Mouse (Mus musculus): ENCODE measurements around the gene Usp24. TPM values are rescaled to one million over a fixed set of nuclear protein-coding genes. Genes with fewer than 3 reads are reported as not detected.

Usp24 gene
- 10 to 100 TPM; 47.6 to 49.5 TPM for total RNA-seq (2021)

GRCm38 (mm10) chr4:106315921-106316350 lies at the start of gene Usp24:
Usp24 (plus strand) TSS chr4:106316213.
- peak; percentile 76 to 89 for DNase-seq
- intact Hi-C loops (cut with DNase I), result no loop called here

DNA sequence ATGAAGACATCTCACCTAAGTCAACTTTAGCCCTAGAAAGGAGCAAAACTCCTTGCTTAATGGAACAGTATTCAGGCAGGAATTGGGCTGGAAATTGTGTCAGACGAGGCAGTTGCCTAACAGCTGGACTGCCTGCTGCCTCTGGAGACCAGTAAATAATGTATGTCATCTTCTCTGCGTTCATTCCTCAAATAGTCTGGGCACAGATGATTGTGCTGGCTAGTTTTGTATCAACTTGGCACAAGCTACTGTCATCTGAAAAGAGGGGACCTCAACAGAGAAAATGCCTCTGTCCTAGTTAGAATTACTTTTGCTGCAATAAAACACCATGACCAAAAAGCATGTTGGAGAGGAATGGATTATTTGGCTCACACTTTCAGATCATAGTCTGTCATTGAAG lies 39.1 kb upstream of the Usp24 start:
- intact Hi-C loops (cut with DNase I), result no loop called here

GRCm38 (mm10) chr4:106279177-106279576 lies 36.8 kb upstream of the Usp24 start:
- intact Hi-C loops (cut with DNase I), result no loop called here

More for the DNA sequence above, 39.1 kb upstream of the Usp24 start:
- no peak for DNase-seq

GRCm38 (mm10) chr4:106281128-106281491 lies 34.9 kb upstream of the Usp24 start:
- DNase-seq, result no peak
- intact Hi-C loops (cut with DNase I), result no loop called here

More at GRCm38 (mm10) chr4:106279177-106279576, 36.8 kb upstream of the Usp24 start:
- no peak for DNase-seq

DNA sequence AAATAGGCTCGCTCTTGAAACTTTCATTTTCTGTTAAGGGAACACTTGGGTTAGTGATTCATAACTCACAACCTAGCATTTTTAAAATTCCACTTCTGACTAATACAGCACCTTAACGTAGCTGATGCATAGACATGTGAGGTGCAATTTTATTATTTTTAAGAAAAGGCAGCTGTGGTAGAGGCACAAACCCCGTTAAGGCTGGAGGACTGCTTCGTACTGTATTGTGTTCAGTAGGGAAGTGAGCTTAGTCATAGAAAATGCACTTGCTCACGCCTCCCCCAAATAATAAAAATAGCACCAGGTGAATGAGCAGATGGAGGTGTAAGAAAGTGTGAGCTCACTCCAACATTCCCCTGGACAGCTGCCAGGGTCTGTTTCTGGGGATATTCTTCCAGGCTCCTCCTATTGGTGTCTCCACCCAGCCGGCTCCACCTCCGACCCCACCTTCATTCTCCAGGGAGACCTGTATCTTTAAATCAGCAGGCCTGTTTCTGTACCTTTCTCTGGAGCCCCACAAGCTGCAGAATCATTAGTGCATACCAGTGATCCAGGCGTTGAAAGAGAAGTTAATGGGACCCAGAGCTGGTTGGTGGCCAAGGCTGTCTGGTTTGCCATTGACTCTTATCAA lies 34.4 kb upstream of the Usp24 start:
- intact Hi-C loops (cut with DNase I), result no loop called here
- DNase-seq, result no peak

GRCm38 (mm10) chr4:106282123-106282510 lies 33.9 kb upstream of the Usp24 start:
- intact Hi-C loops (cut with DNase I), result no loop called here

GRCm38 (mm10) chr4:106286958-106287743 lies 28.9 kb upstream of the Usp24 start:
- intact Hi-C loops (cut with DNase I), result no loop called here

More at GRCm38 (mm10) chr4:106282123-106282510, 33.9 kb upstream of the Usp24 start:
- no peak for DNase-seq

DNA sequence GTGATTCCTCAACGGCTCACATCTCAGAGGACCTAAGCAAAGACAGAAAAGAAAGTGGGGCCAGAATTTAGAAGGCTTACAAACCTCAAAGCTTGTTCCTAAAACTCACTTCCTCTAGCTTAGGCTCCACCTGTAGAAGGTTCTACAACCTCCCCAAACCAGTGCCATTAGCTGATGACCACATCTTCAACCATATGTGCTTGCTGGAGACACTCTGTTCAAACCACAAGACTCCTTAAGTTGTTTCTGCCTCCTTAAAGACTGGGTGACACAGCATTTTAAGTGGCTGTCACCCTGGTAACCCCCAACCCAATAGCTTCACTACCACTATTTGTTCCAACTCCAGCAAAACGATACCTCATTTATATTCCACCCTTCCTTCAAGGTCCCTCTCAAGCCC lies 25.8 kb upstream of the Usp24 start:
- no peak for DNase-seq
- intact Hi-C loops (cut with DNase I), result no loop called here

More at GRCm38 (mm10) chr4:106286958-106287743, 28.9 kb upstream of the Usp24 start:
- DNase-seq, result no peak

DNA sequence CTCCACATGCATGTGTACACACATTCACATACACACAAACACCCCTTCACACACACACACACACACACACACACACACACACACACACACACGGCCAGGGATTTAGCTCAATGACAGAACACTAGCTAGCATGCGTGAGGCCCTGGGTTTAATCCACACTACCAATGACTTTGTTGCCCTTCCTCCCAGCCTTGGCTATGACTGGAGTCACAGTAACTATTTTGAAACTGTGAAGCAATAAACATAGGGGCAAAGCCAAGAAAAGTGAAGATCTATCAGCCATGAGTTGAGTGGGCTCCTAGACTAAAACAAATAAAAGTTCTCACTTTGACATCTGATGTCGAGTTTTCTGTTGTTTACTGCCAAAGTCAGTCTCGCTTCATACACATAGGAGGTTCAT lies 23.2 kb upstream of the Usp24 start:
- DNase-seq, result no peak
- intact Hi-C loops (cut with DNase I), result no loop called here

DNA sequence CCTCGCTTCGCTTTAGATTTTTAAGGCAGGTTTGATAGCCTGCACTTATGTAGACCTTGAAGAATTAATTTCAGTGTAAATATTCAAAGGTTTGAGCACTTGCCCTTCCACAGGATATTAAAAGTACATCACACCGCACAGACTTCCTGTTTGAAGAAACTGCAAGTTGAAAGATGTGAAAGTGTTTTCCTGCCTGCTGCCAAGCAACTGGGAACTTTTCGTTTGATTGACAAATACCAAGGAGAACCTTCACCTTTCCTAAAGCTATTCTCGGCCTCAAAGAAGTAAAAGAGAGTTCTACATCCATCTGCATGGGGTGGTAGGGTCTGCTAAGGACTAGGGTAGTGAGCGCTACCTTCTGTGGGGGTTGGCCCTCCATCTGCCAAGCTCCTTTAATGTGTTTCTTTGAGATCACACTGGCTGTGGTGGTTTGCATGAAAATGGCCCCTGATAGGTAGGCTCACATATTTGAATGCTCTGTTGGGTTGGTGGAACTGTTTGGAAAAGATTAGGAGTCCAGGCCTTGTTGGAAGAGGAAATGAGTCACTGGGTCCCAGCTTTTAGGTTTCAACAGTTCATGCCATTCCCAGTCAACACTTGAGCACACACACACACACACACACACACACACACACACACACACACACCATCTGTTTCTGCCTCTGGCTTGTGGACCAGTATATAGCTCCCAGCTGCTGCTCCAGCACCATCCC lies 22.5 kb upstream of the Usp24 start:
- intact Hi-C loops (cut with DNase I), result no loop called here
- DNase-seq, result no peak

GRCm38 (mm10) chr4:106295696-106296095 lies 20.3 kb upstream of the Usp24 start:
- intact Hi-C loops (cut with DNase I), result no loop called here
- no peak for DNase-seq

DNA sequence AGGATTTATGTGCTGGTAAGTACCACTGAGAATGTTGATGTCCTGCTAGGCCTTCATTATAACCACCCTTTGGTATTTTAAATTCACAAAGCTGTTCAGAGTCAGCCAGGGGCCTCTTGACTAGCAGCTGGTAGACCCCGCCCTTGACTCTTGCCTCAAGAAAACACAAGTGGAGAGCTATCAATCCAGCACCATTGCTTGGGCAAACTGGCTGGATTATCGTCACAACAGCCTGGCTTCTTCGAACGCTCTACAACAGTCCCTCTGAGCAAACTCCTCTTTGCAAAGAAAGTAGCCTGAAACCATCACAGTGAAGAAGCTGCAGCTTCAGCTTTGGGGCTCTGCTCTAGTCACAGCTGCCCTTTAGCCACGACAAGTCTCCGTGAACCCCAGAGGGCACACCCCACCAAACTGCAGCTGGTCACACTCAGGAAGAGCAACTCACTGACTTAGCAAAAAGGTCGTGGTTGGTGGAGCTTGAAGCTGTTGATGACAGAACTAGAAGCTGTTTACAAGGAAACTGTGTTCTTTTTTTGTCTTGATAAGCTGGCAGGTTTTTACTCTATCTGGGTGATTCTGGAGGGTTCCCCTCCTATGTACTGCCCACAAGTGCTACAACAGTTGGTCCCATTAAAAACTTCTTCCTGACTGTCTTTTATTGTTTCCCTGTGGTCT lies 19.5 kb upstream of the Usp24 start:
- intact Hi-C loops (cut with DNase I), result no loop called here
- no peak for DNase-seq

DNA sequence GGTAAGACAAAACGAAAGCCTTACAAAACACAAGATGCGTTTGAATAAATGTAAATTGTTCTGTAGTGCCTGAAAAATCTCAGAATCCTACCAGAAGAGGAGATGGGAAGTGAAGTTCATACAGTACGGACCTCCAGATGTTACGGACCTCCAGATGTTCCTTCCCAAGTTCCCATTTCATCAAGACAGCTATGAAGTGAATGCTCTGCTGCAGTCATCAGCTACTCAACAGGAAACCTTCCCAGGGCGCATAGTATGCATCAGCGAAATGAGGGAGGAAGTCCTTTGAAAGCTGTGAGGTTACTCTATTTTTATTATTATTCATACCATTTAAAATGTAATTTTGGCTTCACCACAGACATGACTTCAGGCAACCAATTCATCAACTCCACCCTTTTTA lies 14.7 kb upstream of the Usp24 start:
- intact Hi-C loops (cut with DNase I), result no loop called here
- no peak for DNase-seq

- DNase-seq, result no peak
- intact Hi-C loops (cut with DNase I), result no loop called here
These were observed 7.9 kb upstream of the Usp24 start for GRCm38 (mm10) chr4:106308090-106308489.

DNA sequence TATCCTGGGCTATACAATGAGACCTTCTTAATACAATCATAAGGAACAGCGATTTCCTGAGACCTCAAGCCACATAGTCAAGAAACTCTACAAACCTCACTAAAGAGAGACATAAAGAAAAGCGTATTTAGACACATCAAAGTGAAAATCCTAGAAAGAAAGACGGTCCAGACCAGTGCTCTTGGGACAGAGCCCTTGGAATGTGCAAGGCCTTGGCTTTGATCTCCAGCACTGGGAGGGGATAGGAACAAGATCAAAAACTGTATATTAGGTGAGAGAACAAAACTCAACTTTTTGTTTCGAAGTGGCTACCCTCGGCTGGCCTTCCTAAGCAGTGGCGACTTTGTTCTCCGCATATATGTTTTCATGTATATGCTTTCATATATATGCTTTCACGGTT lies 3.4 kb upstream of the Usp24 start:
- intact Hi-C loops (cut with DNase I), result no loop called here
- DNase-seq, result no peak

GRCm38 (mm10) chr4:106313070-106313469 lies 2.9 kb upstream of the Usp24 start:
- intact Hi-C loops (cut with DNase I), result no loop called here

GRCm38 (mm10) chr4:106313874-106314273 lies 2.1 kb upstream of the Usp24 start:
- DNase-seq, result no peak
- intact Hi-C loops (cut with DNase I), result no loop called here

More at GRCm38 (mm10) chr4:106313070-106313469, 2.9 kb upstream of the Usp24 start:
- DNase-seq, result no peak

DNA sequence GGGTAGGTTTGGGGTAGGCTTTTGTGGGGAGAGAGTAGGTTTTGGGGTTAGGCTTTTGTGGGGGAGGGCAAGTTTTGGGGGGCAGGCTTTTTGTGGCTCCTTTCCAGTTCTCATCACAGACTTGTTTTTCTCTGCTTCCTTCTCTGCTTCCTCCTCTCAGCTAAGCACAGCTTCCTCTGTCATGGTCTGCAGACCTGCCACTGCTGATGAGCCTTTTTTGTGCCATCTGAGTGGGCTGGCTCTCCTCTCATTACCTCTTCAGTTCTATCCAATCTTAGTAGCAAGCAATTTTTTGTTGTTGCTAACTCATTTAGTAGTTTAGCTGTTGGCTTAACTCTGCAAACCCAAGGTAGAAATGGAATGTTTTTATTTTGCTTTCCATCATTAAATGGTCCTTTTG lies 1.7 kb upstream of the Usp24 start:
- no peak for DNase-seq
- intact Hi-C loops (cut with DNase I), result no loop called here

DNA sequence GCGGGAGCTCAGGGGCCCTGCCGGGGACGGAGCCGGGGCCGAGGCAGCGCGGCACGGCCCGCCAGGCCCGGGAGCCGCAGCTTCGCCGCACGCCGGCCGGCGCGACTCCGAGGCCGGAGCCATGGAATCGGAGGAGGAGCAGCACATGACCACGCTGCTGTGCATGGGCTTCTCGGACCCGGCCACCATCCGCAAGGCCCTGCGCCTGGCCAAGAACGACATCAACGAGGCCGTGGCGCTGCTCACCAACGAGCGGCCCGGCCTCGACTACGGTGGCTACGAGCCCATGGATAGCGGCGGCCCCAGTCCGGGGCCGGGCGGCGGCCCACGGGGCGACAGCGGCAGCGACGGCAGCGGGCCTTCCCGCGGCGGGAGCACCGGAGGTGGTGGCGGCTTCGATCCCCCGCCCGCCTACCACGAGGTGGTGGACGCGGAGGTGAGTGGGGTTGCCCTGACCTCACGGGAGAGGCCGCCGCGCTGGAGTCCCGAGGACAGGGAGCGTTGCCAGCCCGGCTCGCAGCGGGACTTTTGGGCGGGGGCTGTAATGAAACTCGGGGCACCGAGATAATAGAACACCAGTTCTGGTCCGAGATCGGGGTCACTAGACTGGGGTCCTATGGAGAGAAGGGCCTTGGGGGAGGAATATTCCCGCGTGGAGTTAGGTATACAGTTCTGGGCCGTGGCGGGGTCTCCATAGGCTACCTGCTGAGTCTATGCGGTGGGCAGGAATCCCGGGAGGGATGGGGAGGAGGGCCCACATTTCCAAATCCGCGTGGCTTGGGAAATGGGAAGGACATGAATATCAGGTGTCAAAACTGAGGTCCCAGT lies 552 bp downstream of the Usp24 start:
- intact Hi-C loops (cut with DNase I), result no loop called here
- peak in 1 of 2 experiments; percentile 58 for DNase-seq
